Mouse (Mus musculus) cerebellum, adult 2 months (tissue): ENCODE results near the gene Aph1c.

Source experiments
- CTCF ChIP-seq: fragments of 200-500 bp; IDR thresholded peaks from 2 replicates; pipeline ENCODE4 v1.5.1; 2011; ENCODE audit warnings: low read depth, mild to moderate bottlenecking, control low read depth, low read length, moderate library complexity, borderline replicate concordance; ENCODE audit not compliant: insufficient read depth
- POLR2A ChIP-seq: fragments of 200-500 bp; IDR thresholded peaks from 2 replicates; pipeline ENCODE4 v1.6.1; 2011; ENCODE audit warnings: low read length, control low read depth, borderline replicate concordance; ENCODE audit not compliant: insufficient read depth

- TF ChIP-seq CTCF: no peak
- no peak for TF ChIP-seq POLR2A
These were observed 2.1 kb downstream of the Aph1c start for GRCm38 (mm10) chr9:66832366-66832908.
